Mouse (Mus musculus): ENCODE data around the gene Ddx20.
"Not testable (repeated sequence)": the region's sequence is repeated elsewhere in the genome, so short reads cannot be mapped to it uniquely, and the experiment has no call there.

Ddx20 gene

GRCm38 (mm10) chr3:105705561-105705960 is 18.2 kb upstream of the Ddx20 start:
- intact Hi-C loops (cut with DNase I): no loop called here

DNA sequence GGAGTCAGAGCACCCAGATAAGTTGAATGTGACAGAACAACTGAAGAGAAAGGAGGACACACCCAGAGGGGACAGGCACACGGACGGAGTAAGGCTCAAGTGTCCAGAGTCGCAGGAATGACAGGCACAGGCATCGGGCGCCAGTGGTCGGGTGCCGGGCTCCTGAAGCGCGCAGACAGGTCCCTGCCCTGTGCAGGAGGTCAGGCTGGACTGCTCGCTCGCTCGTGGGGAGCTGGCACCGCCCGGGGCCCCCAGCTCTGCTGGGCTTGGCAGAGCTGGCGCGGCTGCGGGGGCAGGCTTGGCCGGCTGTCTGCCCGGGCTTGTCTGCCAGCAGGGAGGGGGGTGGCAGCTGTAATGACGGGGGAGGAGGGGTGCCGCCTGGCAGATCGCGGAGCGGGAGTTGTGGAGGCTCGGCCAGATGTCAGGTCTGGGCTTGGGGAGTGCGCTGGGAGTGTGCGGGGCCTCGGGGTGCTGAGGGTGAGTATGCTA is 17.7 kb upstream of the Ddx20 start:
- intact Hi-C loops (cut with DNase I): no loop called here

DNA sequence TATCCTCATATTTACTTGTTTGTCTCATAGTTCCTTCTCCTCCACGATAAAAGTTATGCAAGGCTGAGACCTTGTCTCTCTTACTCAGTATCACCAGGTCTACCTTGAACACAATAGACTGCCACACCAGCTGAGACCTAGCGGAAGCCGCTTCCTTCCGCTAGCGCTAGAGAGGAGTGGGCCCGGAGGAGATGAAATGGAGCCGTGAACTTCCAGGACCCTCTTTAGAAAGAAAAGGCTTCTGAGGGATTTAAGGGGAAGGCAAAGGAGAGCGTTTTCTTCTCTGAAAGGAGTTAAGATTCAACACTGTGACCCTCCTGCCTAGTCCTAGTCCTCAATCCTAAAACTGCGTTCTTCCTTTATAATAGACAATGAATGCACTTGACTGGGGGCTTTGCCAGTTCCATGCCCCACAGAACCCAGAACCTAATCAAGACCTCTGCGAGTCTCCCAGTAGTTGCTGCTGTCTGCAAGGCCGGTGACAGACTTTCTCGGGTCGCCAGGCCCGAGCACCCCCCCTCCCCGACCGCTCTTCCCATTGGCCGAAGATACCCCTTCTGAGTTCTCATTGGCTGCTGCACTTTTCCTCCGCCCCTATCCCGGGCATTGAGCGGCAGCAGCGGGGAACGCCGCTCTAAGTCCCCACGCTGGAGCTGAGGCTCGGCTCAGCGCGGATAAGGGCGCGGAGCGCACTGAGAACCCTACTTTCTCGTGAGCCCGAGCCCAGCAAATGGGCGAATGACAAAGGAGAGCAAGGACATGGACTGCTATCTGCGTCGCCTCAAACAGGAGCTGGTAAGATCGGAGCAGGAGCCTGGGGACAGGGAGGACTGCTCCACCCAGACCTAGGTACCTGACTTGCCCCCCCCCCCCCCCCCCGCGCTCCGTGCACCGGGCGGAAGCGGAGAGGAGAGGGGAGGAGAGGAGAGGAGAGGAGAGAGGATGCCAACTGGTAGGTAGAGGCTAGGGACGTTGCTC is 16.9 kb upstream of the Ddx20 start, which contains the start of gene Inka2:
Inka2 (plus strand) TSS at position 569 of the 978 bp plus-strand sequence.
- intact Hi-C loops (cut with DNase I): no loop called here

DNA sequence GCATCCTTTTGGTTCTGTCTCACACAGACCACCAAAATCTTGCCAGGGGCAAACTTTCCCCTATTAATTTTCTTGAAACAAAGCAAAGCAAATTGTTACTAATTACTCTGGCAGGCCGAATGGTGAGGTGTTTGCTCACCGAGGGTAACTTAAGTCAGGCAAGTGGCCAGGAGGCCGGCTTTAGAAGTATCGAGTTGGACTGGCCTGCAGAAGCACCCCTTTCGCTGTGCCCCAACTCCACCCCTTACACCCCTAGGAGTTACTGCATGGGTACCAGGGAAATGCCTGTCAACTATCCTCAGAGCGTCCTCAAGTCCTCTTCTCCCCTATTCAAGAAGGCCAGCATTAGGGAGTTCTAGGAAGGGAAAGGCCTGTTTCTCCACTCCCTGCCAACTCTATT is 16.2 kb upstream of the Ddx20 start:
- intact Hi-C loops (cut with DNase I): no loop called here

DNA sequence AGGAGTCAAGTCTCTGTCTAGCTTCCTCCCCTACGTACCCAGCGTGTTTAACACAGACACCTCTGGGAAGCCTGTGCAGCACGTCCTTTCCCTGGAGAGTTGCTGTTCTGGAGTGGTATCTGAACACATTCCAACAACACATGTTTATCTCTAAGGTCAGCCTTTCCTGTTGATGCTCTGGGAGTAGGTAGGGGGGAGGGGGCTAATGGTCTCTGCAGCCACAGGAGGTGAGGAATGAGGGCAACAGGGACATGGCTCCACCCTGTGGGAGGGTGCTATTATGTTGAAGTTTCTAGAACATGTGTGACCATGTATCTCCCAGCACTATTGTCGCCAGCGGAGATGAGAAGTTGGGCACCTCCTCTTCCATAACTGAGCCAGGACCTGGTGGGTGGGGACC is 14.0 kb upstream of the Ddx20 start:
- intact Hi-C loops (cut with DNase I): no loop called here

DNA sequence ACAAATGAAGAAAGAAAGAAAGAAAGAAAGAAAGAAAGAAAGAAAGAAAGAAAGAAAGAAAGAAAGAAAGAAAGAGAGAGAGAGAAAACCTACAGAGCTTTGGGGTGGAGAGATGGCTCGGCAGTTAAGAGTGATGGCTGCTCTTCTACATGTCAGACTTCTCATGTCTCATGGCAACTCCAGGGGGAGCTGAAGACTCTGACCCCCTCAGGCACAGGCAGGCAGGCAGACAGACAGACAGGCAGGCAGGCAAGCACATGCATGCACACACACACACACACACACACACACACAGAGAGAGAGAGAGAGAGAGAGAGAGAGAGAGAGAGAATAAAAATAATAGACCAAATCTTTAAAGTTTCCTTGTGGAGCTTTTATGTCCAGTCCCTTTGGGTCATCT is 13.4 kb upstream of the Ddx20 start:
- intact Hi-C loops (cut with DNase I): not testable (repeated sequence)

DNA sequence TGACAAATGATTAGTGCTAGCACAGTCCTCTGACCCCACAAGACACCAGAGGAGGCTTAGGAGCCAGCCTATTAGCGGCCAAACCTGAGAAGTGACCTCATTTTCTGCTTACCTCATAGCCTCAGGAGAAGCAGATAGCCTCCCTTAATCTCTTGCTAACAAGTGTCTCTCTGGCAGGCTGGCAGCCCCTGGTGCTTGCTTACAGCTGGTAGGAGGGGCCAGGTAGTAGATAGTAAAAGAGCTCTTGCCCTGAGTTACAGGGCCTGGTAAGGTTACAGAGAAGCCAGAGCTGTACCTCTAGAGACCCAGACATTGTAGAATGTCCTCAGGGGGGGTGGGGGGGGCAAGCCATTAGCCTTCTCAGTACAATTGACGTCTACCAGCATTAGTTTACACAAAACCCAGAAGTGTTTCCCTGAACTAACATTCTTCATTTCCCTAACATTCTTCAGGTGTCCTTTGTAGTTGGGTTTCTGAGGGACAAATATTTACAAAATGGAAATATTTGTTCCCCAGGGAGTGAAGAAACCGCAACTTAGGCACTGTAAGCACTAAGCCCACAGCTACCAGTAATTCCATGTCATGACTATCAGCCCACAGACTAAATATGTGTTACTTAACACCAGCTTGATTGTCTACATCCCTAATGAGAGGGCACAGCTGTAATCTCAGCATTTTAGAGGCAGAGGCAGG is 12.0 kb upstream of the Ddx20 start:
- intact Hi-C loops (cut with DNase I): no loop called here

GRCm38 (mm10) chr3:105698311-105698710 is 10.9 kb upstream of the Ddx20 start:
- intact Hi-C loops (cut with DNase I): no loop called here

DNA sequence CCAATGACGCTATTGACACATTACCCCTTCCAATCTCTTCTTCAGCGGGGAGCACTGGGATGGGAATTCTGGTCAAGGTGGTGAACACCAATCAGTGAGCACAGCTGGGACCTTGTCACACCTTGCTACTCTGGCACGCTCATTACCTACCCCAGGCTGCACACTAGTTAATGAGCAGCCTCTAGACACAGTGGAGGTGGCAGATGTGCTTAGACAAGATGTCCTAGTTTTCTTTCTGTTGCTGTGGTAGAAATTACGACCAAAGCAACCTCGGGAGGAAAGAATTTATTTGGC is 9.7 kb upstream of the Ddx20 start:
- intact Hi-C loops (cut with DNase I): no loop called here

DNA sequence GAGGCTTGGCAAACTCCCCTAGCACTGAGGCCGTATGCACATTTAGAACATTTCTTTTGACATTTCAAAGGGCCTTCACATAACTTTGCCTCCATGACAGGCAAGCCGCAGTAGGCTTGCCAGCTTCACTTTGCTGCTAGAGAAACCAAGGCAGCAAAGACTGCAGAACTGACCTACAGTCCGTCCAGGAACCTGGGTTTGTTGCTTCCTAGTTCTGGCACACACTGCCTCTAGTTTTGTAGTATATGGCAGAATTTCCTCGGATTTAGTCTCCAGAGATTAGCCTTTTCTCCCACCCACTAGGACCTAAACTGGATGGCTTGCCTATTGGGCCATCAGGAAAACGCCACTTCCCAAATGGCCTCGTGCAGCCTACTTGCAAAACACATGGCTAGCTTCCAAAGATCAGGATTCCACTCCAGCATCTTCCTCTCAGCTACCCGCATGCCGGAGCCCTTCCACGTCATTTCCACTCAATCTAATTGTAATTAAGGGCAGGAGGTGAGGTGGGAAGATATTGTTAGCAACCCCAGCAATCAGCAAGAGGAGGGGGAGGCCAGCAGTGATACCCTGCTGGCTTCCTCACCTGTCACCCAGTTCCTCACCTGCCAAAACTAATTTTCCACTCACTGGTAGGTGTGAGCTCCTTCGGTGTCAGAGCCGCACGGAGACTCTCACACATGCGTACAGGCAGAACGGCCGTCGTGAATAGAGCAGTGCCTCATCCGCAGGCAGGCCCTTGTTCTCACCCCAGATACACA is 9.2 kb upstream of the Ddx20 start:
- intact Hi-C loops (cut with DNase I): no loop called here

DNA sequence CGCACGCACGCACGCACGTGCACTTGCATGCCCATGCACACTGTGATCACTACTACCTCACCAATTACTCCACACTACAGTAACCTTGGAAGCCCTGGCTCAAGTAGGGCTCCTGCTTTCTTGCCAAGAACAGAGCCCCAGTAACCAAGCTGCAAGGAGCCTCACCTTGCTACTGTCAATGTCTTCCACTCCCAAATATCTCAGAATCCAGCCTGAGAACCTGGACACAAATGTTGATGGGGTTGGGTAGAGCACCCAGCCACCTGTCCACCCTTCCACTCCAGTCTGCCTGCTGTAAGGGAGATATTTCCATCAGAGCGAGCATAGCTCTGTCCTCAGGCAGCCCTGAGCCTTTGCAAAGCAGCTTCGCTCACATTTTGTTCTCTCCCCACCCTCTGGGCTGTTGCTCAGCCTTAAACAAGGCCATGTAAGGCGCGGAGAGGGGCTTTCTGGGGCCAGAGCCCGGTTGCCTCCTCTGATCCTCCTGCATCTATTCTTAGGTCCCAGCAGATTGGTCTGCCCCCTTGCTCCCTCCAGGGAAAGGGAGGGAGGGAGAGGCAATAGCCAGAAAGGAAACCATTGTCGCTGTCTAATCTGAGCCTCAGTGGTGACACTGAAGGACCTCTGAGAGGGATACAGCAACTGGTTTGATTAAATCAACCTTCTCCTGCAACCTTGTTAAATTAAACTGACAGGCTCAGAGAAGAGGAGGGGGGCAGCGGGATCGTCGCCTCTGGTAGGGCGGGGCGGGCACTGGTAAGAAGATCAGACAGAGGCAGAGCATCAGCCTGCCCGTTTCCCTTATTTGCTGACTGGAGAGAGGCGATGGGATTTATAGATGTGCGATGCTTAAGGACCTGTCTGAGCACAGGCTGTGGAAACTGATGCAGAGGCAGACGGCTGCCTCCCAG is 8.4 kb upstream of the Ddx20 start:
- intact Hi-C loops (cut with DNase I): no loop called here

DNA sequence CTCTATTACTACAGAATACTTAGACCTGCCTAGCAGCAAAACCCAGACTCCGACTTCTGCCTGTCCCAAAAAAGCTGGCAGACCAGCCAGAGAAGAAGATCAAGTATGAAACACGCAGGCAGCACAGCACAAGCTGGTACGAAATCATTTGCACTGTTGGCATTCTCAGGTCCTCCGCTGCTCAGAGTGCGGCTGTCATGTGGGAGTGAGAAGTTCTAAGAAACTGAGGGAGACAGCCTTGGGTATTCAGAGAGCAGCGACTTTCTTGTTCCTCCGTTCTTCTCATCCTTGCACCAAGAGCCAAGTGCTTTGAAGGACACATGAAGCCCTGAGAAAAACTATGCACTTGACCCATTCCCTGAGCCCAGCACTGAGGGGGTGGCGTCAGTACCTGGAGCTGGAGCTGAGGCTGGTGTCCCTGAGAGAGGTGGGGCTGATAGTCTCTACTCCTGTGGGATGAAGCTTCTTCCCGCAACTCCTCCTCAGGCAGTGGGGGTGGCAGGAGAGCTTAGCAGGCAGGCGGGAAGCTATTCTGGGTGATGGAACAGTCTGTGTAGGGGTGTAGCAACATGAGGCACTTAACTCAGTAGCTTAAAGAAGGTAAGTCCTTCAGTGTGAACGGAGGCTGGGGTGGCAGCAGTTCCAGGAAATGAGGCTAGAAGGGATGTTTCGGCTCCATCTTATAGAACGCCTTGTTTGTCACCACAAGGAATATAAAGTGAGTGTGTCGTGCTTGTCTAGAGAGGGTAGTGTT is 6.1 kb upstream of the Ddx20 start:
- intact Hi-C loops (cut with DNase I): no loop called here

GRCm38 (mm10) chr3:105688536-105688935 is 1.2 kb upstream of the Ddx20 start:
- intact Hi-C loops (cut with DNase I): loop anchor here (5.0 kb wide), 2 partner anchors 39 to 209 kb away; no protein-coding TSS in a partner anchor

- intact Hi-C loops (cut with DNase I): loop anchor here (5.0 kb wide), 2 partner anchors 41 to 211 kb away; no protein-coding TSS in a partner anchor
Observed at GRCm38 (mm10) chr3:105686394-105687323, 715 bp downstream of the Ddx20 start.

DNA sequence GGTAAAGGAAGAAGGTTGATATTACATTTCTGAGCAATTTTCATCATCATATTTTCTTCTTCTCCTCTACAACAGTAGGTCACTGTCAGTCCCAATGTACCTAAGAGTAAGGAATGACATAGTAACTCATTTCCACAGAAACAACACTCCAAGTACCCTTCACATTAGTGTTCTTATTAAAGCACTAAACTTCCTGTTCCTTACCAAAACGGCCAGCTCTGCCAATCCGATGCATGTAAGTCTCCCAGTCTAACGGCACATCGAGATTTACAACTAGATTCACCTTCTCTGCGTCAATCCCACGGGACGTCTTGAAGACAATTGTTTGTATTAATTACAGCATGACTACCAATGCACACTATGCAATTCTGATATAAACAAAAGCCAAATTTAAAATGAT is 7.0 kb downstream of the Ddx20 start:
- intact Hi-C loops (cut with DNase I): no loop called here

DNA sequence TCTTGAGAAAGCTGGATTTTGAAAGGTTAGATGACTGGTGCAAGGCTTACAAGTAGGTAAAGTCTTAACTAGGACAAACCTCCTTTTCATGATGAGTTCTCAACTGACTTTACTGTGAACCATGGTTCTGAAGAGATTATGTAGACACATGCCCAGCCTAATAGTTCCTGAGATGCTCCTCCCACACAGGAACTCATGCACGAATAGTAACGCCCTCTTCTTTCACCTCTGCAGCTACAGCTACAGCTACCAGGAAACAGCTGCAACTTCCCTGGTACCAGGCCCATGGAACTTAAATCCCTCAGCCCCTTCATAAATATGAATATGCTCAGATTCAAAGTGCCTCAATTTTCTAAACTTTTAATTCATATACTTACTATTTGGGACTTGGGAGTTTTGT is 11.4 kb downstream of the Ddx20 start:
- intact Hi-C loops (cut with DNase I): no loop called here

- intact Hi-C loops (cut with DNase I): loop anchor here (1.0 kb wide), 1 partner anchor 225 kb away; no protein-coding TSS in a partner anchor
Observed at GRCm38 (mm10) chr3:105674595-105675218, 12.7 kb downstream of the Ddx20 start.

DNA sequence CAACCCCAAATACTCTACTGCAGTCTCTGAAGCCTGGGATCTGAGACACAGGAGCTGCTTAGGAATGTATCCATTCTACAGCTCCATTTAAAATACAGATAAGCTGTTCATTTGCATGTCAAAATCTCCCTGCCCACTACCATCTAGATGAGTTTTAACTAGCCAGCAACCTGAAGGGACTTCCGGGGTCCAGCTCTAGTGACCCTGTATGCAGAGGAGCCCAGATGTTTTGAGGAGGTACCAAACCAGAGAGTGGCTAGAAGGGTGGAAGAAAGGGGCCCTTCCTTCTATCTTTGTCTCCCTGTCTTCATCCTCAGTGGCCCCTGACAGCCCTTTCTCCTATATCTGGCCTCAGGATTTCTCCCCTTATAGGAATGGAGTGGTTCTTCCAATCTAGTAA is 16.6 kb downstream of the Ddx20 start:
- intact Hi-C loops (cut with DNase I): no loop called here
